Mouse (Mus musculus): ENCODE results near the gene Dido1. TPM values are rescaled to one million over a fixed set of nuclear protein-coding genes. Genes with fewer than 3 reads are reported as not detected.

Gene Dido1
- total RNA-seq, 2 experiments from 2014 or later, result 37.9 to 41.3 TPM

- DNase-seq (ENCODE audit: low spot score in 2 of 2), result no peak
Observed at GRCm38 (mm10) chr2:180692630-180693029, 17.2 kb downstream of the Dido1 start.

DNA sequence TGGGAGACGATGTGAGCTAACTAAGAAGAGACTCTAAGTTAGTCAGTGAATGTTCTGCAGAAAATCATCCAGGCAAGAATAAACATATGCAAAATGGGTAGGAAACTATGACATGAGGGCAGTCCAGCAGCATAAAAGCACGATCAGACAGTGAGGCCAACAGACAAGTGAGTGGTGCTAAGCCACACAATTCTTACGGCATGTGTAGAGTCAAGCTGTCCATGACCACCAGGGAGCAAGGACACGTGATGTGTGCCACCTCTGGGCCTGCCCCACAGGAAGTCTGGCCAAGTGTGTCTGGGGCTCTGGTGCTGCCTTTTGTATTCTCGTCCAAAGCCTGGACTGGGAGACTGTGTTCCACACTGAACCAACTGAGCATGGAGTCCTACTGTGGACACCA is 20.0 kb downstream of the Dido1 start:
- no peak for DNase-seq (ENCODE audit: low spot score in 2 of 2)

DNA sequence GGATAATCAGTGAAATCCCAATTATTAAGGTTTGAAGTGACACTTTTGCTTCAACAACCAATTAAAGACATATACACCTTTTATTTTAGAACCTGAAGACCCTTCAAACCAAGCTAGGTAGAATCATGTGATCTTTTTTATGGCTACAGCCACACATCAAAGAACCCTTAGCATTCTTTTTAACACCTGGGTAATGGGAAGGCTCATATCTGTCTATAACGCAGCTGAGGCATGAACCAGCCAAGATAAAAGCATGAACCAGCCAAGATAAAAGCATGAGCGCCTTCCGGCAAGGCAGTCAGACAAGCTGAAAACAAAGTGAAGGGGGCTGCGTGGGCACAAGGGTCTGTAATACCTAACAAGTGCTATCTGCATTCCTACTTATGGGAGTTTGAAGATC is 25.8 kb downstream of the Dido1 start:
- no peak for DNase-seq (ENCODE audit: low spot score in 2 of 2)

- no peak for DNase-seq (ENCODE audit: low spot score in 2 of 2)
Observed at GRCm38 (mm10) chr2:180683524-180683923, 26.3 kb downstream of the Dido1 start.

GRCm38 (mm10) chr2:180681225-180681624 is 28.6 kb downstream of the Dido1 start:
- no peak for DNase-seq (ENCODE audit: low spot score in 2 of 2)

DNA sequence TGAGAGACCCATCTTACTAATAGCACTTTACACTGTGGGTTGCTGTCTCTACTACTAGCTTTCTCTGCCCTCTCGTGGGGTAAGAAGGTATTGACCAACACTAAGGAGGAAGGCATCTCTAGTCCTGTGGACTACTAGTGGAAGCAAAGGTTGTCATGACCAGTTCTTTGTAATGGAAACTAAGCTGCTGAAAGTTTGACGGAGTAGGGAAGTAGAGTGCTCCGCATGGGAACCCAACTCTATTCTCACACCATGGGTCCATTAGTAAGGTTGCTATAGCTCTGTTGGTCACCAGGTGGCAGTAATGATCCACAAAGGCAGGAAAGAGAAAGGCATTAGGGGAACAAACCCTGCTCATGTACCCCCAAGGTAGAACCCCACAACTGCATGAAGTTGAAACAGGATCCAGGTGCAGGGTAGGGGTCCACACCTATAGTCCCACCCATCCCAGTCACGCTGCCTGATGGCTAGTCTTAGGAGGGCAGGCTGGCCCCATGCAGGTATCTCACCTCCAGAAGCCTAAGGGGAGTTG is 31.1 kb downstream of the Dido1 start:
- DNase-seq (ENCODE audit: low spot score in 2 of 2), result peak in 1 of 2 experiments; percentile 47

- no peak for DNase-seq (ENCODE audit: low spot score in 2 of 2)
Observed at GRCm38 (mm10) chr2:180676706-180677105, 33.1 kb downstream of the Dido1 start.

- no peak for DNase-seq (ENCODE audit: low spot score in 2 of 2)
Observed at GRCm38 (mm10) chr2:180662008-180662407, 47.8 kb downstream of the Dido1 start.

- no peak for DNase-seq (ENCODE audit: low spot score in 2 of 2)
Observed at GRCm38 (mm10) chr2:180660521-180660920, 49.3 kb downstream of the Dido1 start.

DNA sequence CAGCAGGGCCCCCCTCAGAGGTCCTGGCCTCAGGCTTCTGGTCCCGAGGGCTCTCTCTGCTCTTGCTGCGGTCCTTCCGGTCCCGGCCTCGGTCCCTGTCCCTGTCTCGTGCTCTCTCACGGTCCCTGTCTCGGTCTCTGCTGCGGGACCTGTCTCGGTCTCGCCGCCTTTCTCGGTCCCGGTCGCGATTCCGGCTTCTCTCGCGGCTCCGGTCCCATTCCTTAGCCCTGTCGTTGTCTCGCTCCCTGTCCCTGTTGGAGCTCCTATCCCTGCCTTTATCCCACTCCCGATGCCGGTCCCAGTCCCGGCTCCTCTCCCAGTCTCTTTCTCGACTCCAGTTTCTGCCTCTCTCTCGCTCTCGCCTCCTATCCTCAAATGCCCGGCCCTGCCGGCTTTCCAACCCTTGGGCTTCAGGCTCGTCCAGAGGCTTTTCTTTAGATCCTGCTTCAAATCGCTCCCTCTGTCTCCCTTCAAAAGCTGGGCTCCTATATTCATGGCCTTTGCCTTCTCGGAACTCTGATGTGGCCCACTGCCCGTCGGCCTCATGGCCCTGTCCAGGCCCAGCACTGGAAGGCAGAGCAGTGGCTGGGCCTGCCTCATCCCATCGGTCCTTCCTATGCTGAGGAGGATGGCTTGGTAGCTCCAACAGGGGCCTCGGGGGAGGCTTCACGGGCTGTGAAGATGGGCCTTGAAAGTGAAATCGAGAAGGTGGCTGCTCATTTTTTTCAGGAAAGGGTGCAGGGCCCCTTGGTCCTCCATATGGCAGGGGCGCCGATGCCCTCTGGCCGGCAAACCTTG is 50.2 kb downstream of the Dido1 start:
- DNase-seq (ENCODE audit: low spot score in 2 of 2), result no peak

DNA sequence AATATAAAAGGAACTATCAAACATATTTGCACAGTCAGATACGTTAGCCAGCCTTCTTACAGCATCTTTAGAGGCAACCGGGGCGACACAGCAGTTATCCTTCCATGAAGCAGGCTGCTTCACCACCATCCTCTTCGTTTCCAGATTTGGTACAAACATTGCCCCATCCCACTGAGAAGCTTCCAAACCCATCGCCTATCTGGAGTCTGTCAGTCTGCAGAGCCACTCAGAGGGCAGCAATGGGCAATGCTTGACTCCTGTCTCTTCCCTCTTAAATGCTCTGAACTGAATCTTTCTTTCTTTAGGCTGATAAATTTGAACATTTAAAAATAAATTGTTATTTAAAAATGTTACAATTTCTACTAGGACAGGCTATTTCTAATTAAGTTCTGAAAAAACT is 51.4 kb downstream of the Dido1 start:
- DNase-seq (ENCODE audit: low spot score in 2 of 2), result no peak

- DNase-seq (ENCODE audit: low spot score in 2 of 2), result peak; percentile 53 to 70
Observed at GRCm38 (mm10) chr2:180657394-180658013, 52.3 kb downstream of the Dido1 start.

DNA sequence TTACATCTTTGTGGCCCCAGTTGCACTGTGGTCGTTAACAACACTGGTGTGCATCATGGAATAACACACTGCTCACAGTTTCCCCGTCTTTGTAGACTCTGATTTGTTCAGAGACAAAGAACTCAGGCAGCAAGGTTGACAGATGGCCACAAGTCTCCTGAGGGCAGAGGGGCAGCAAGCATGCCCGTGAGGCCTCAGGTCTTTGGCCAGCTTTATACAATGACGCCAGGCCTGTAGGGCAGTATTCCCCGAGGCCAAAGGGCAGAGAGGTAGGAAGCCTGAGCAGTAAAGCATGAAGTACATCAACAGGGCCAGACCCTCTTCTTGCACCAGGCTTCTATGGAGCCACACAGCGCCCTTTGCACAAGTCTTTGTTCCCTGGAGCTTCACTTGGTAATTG is 54.6 kb downstream of the Dido1 start:
- DNase-seq (ENCODE audit: low spot score in 2 of 2), result no peak

DNA sequence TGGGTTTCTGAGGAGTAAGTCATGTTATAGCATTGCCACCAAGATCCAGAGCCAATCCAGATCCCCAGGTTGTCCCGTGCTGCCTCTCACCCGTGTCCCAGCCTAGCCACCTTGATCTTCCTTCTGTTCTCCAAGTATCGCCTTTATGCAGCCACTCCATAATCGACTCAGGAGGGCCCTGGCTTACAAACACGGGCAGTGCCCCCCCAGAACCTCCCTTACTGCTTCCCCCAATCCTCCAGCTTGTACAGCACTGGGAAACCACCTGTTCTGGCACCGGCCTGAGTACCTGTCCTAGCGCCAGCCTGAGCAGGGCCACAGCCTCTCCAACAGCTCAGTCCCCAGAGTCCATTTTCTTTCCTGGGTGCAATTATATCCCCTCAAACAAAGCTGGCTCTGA is 55.1 kb downstream of the Dido1 start:
- DNase-seq (ENCODE audit: low spot score in 2 of 2), result no peak

DNA sequence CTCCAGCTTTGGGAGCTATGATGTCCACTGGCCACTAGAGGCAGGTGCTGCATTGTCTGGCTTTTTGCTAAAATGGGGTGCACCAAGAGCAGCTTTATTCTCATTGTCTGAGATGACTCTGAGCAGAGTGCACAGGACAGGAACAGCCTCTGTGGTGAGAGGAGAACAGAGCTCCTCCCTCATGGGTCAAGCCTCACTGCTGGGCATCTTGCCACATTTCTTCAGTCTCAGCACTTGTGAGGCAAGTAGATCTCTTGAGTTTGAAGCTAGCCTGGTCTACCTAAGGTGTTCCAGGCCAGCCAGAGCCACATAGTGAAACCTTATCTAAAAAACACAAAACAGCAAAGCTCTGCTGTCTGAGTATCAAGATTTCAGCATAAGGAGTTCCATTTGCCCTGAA is 63.0 kb downstream of the Dido1 start:
- DNase-seq (ENCODE audit: low spot score in 2 of 2), result no peak

DNA sequence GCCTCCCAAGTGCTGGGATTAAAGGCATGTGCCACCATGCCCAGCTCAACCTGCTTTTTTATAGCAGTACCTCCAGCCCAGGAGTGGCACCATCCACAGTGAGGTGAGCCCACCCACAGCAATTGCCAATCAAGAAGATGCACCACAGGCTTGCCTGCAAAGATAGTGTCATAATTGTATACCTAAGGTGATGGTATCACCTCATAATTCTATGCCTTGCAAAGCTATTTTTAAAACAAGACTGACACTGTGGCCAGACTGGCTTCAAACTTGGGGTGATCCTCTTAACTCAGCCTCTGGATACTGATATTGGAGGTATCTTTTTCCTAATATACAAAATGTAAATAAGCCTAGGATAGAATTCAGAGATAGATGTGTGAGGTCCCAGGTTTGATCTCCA is 66.2 kb downstream of the Dido1 start:
- no peak for DNase-seq (ENCODE audit: low spot score in 2 of 2)

- no peak for DNase-seq (ENCODE audit: low spot score in 2 of 2)
Observed at GRCm38 (mm10) chr2:180642555-180643260, 67.1 kb downstream of the Dido1 start, which contains the start of gene Tcfl5. TSS of gene Tcfl5 (minus strand) at chr2:180642708.

DNA sequence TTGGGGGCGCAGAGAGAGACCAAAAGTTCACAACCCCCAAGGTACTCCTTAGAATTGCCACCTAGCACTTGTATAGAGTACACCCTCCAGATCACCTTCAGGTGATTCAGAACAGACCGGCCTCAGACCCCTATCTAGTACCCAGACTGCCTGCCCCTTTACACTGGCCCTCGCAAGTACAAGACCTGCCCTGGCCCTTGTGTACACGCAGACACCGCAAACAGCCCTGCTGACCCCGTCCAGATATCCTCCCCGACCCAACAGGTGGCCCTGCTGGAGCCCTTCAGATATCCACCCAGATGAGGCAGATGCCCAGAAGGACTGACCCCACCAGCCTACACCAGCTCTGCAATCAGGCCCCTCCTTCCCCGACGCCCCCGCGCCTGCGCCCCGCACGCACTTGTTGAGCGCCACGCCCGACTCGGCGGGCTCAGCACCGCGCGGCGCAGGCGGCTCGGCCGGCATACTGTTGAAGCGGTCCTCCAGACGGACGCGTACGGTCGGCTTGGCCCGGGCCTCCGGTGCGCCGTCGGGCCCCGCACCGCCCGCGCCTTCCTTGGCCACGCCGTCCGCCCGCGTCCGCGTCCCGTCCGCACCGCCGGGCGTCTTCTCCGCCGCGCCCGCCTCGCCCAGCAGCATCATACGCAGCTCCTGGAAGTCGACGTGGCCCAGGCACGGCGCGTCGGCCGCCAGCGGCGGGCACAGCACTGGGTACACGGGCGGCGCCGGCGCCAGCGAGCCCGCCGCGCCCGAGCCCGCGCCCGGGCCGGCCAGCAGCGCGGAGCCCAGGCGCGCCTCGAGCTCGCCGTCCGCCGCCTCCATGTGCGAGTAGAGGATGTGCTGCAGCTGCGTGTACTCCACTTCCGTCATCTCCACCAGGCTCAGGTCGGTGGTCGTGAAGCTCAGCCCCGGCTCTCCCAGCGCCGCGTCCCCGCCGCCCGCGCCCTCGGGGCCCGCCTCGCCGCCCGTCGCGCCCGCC is 67.9 kb downstream of the Dido1 start:
- DNase-seq (ENCODE audit: low spot score in 2 of 2), result no peak

- DNase-seq (ENCODE audit: low spot score in 2 of 2), result no peak
Observed at GRCm38 (mm10) chr2:180611882-180612281, 97.9 kb downstream of the Dido1 start.

DNA sequence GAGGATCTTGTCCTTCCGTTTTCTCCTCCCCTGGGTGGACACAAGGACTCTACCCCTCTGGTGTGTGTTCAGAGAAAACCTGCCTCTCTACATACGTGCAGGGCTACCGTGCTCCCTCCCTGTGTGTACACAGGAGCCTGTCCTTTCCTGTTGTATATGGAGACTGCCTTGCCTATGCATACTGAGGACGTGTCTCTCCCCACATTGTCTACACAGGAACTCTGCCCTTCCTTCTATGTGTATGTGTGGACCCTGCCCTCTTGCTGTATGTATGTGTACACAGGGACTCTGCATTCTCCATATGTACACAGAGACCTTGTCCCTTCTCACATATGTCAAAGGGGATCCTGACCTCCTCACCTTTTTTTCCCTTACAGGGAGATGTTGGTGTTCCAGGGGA is 99.5 kb downstream of the Dido1 start:
- no peak for DNase-seq (ENCODE audit: low spot score in 2 of 2)
